Mouse (Mus musculus) MEL (cell line): ENCODE results near the gene Leo1. TPM values are rescaled to one million over a fixed set of nuclear protein-coding genes. Genes with fewer than 3 reads are reported as not detected.

Experiments used
- DNase-seq: peaks from one replicate; pipeline ENCODE4 v3.0.0; 2011; ENCODE audit warnings: low read depth, low spot score
- H3K27ac ChIP-seq: 2 replicates; pipeline ENCODE4 v1.5.1; 2012; ENCODE audit warnings: low read depth, mild to moderate bottlenecking, control low read depth, low read length, moderate library complexity; ENCODE audit not compliant: control insufficient read depth
- H3K27me3 ChIP-seq, 2 experiments: fragments of 150-350 bp in 1 of 2; sonication (generic) in 1 of 2; 2 replicates each; pipeline ENCODE4 v1.6.1; 2012; ENCODE audit warnings: low read length in 2 of 2, mild to moderate bottlenecking in 2 of 2, improper control_type of control experiment in 1 of 2, moderate library complexity in 1 of 2; ENCODE audit not compliant: insufficient read depth in 2 of 2, control insufficient read depth in 1 of 2
- H3K36me3 ChIP-seq, 2 experiments: 2 replicates each; pipeline ENCODE4 v1.6.1; 2012 to 2014; ENCODE audit warnings: low read length in 2 of 2, improper control_type of control experiment in 1 of 2, inconsistent platforms in 1 of 2, mild to moderate bottlenecking in 1 of 2; ENCODE audit not compliant: insufficient read depth in 2 of 2, control insufficient read depth in 1 of 2
- H3K4me1 ChIP-seq, 2 experiments: fragments of 150-350 bp in 1 of 2; sonication (generic) in 1 of 2; 2 replicates each; pipeline ENCODE4 v1.6.1; 2012; ENCODE audit warnings: low read length in 2 of 2, improper control_type of control experiment in 1 of 2, mild to moderate bottlenecking in 1 of 2; ENCODE audit not compliant: insufficient read depth in 2 of 2, control insufficient read depth in 1 of 2
- H3K4me3 ChIP-seq, 2 experiments: fragments of 150-350 bp in 1 of 2; sonication (generic) in 1 of 2; 2 replicates each; pipeline ENCODE4 v1.5.1; 2012; ENCODE audit warnings: low read depth in 2 of 2, low read length in 2 of 2, mild to moderate bottlenecking in 2 of 2, moderate library complexity in 2 of 2, control low read depth in 1 of 2, improper control_type of control experiment in 1 of 2; ENCODE audit not compliant: control insufficient read depth in 1 of 2, insufficient read depth in 1 of 2
- H3K79me2 ChIP-seq: 2 replicates; pipeline ENCODE4 v1.6.1; 2012; ENCODE audit warnings: mild to moderate bottlenecking, low read length, moderate library complexity; ENCODE audit not compliant: control insufficient read depth, poor library complexity, insufficient read depth
- H3K9ac ChIP-seq: 2 replicates; pipeline ENCODE4 v1.6.1; 2012; ENCODE audit warnings: low read depth, mild to moderate bottlenecking, control low read depth, low read length, moderate library complexity; ENCODE audit not compliant: control insufficient read depth, poor library complexity, severe bottlenecking
- H3K9me3 ChIP-seq: fragments of 150-350 bp; sonication (generic); replicated peaks from 2 replicates; pipeline ENCODE4 v1.6.1; 2012; ENCODE audit warnings: mild to moderate bottlenecking, low read length, improper control_type of control experiment, moderate library complexity; ENCODE audit not compliant: insufficient read depth
- CTCF ChIP-seq, 3 experiments: IDR thresholded peaks in 2 of 3; conservative IDR thresholded peaks in 1 of 3; 2 replicates each; pipeline ENCODE4 v1.5.1; 2011 to 2012; ENCODE audit warnings: low read length in 3 of 3, low read depth in 2 of 3, mild to moderate bottlenecking in 2 of 3, improper control_type of control experiment in 1 of 3, inconsistent platforms in 1 of 3, mixed read lengths in 1 of 3, moderate library complexity in 1 of 3; ENCODE audit not compliant: control insufficient read depth in 1 of 3, insufficient read depth in 1 of 3, poor library complexity in 1 of 3, severe bottlenecking in 1 of 3
- RAD21 ChIP-seq: IDR thresholded peaks from 2 replicates; pipeline ENCODE4 v1.6.1; 2011; ENCODE audit warnings: mild to moderate bottlenecking, low read depth, low read length, improper control_type of control experiment
- SMC3 ChIP-seq: IDR thresholded peaks from 2 replicates; pipeline ENCODE4 v1.6.1; 2011; ENCODE audit warnings: low read depth, low read length, improper control_type of control experiment
- ZC3H11A ChIP-seq: IDR thresholded peaks from 2 replicates; pipeline ENCODE4 v1.6.1; 2012; ENCODE audit warnings: low read depth, mild to moderate bottlenecking, inconsistent platforms, low read length, improper control_type of control experiment
- ZNF384 ChIP-seq: IDR thresholded peaks from 2 replicates; pipeline ENCODE4 v1.6.1; 2012; ENCODE audit warnings: low read depth, mild to moderate bottlenecking, inconsistent platforms, low read length, improper control_type of control experiment
- polyA plus RNA-seq, 2 experiments: library from polyadenylated mRNA; stranded (reverse) in 1 of 2; unstranded in 1 of 2; fragments of >175 nt in 1 of 2; fragments of >200 nt in 1 of 2; gene quantifications; 2 replicates each; pipeline versions ENCODE4 v1.2.1 to v1.2.4; 2012; ENCODE audit warnings: low replicate concordance in 2 of 2, low read depth in 1 of 2; ENCODE audit not compliant: insufficient read length in 2 of 2, insufficient read depth in 1 of 2, missing spikeins in 1 of 2
- total RNA-seq: library from RNA; depleted of rRNA; stranded (reverse); fragments of 300-350 nt; gene quantifications from 2 replicates; pipeline ENCODE4 v1.2.3, GENCODE M21; 2012; rRNA removed

The Leo1 gene
- total and polyA plus RNA-seq, 3 experiments: 42.6 to 49.0 TPM; not detected in 1

- H3K36me3 ChIP-seq: peaks cover 2 to 6% of the 10 kb centered on the region in 2 experiments; a peak in 3 of 4 replicates
These were observed 74.3 kb downstream of the Leo1 start for GRCm38 (mm10) chr9:75515464-75516113.

More at GRCm38 (mm10) chr9:75515464-75516113, 74.3 kb downstream of the Leo1 start:
- TF ChIP-seq CTCF (IDR thresholded peaks at IDR 0.05 in 2 of 3, conservative IDR thresholded peaks at IDR 0.05 in 1 of 3; ENCODE audit: control insufficient read depth in 1 of 3, insufficient read depth in 1 of 3, low read depth in 2 of 3, low read length in 3 of 3, poor library complexity in 1 of 3, severe bottlenecking in 1 of 3) (peak; percentile 66 to 82 (median 81)), ZNF384 (no peak), RAD21 (peak; percentile 49), SMC3 (peak; percentile 85), ZC3H11A (peak; percentile 29; the same call in 1 of the 2 replicates)
- no peaks in the 10 kb centered on the region for H3K27me3 ChIP-seq
- H3K79me2 ChIP-seq: no peaks in the 10 kb centered on the region
- no peaks in the 10 kb centered on the region for H3K9me3 ChIP-seq
- peak; percentile 78 for DNase-seq
- no peaks in the 10 kb centered on the region for H3K4me1 ChIP-seq
- no peak overlapping the region for H3K4me3 ChIP-seq
- no peak overlapping the region for H3K27ac ChIP-seq
- H3K9ac ChIP-seq: no peak overlapping the region

Other genes starting within 250 kb of the Leo1 start
- 0.03 TPM in 1 of 2 replicates, not detected in the other for gene Myo5c, start 209.5 kb upstream of the Leo1 start, total RNA-seq
- under 1 TPM in 1 of 2 experiments, not detected in 1; 0.13 TPM for gene Myo5c, start 209.5 kb upstream of the Leo1 start, polyA plus RNA-seq
- gene Gnb5, start 135.2 kb upstream of the Leo1 start, total RNA-seq: 4.0 and 4.2 TPM in 2 replicates
- 1 to 10 TPM in 1 of 2 experiments, not detected in 1; 6.5 TPM for gene Gnb5, start 135.2 kb upstream of the Leo1 start, polyA plus RNA-seq
- gene Bcl2l10, start 93.8 kb upstream of the Leo1 start, total RNA-seq: not detected in 2 replicates
- not detected for gene Bcl2l10, start 93.8 kb upstream of the Leo1 start, polyA plus RNA-seq
- gene Mapk6, start 31.5 kb upstream of the Leo1 start, total RNA-seq: 19.6 and 26.6 TPM in 2 replicates
- 10 to 100 TPM; 44.1 to 91.0 TPM for gene Mapk6, start 31.5 kb upstream of the Leo1 start, polyA plus RNA-seq
- gene Tmod3, start 118.1 kb downstream of the Leo1 start, total RNA-seq: 29.9 and 34.2 TPM in 2 replicates
- gene Tmod3, start 118.1 kb downstream of the Leo1 start, polyA plus RNA-seq: 10 to 100 TPM in 1 of 2 experiments, not detected in 1; 46.4 TPM
- gene Tmod2, start 169.8 kb downstream of the Leo1 start, total RNA-seq: not detected in 2 replicates
- gene Tmod2, start 169.8 kb downstream of the Leo1 start, polyA plus RNA-seq: not detected
- gene Lysmd2, start 184.2 kb downstream of the Leo1 start, total RNA-seq: not detected in 2 replicates
- not detected for gene Lysmd2, start 184.2 kb downstream of the Leo1 start, polyA plus RNA-seq
- not detected in 2 replicates for gene Scg3, start 242.5 kb downstream of the Leo1 start, total RNA-seq
- gene Scg3, start 242.5 kb downstream of the Leo1 start, polyA plus RNA-seq: not detected